Mouse (Mus musculus) olfactory bulb, adult 2 months (tissue): Measurements from ENCODE around the gene Medag.

ENCODE experiments used
- CTCF ChIP-seq: fragments of 200-500 bp; IDR thresholded peaks from 2 replicates; pipeline ENCODE4 v1.5.1; 2012; ENCODE audit warnings: low read depth, mild to moderate bottlenecking, low read length, moderate library complexity; ENCODE audit not compliant: insufficient read depth
- POLR2A ChIP-seq: fragments of 200-500 bp; IDR thresholded peaks from 2 replicates; pipeline ENCODE4 v1.6.1; 2012; ENCODE audit warnings: mild to moderate bottlenecking, low read depth, low read length, moderate library complexity; ENCODE audit not compliant: insufficient read depth

DNA sequence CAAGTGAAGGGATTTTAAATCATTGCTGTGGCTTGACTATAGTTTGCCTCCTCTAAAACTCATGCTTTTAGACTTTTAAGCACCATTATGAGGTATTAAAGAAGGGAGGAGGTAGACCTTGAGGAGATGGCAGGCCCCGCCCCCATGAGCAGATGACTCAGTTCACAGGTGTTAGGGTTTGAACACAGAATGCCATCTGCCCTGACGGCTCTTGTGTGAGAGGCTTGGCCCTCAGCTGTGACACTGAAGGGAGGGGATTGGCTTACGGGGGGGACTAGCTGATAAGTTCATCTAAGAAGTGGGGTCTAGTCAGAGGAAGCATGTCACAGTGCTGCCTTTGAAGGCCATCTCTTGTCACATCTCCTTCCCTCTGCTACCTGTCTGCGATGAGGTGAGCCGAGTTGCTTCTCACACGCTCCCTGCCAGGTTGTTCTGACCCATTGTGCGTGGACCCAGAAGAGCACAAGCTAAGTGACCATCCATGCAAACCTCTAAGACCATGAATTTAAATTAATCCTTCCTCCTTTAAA is 10.0 kb upstream of the Medag start:
- TF ChIP-seq POLR2A (no peak), CTCF (no peak)
